Mouse (Mus musculus) left cerebral cortex, postnatal 25 days (tissue): ENCODE measurements around the gene Dop1b. TPM values are rescaled to one million over a fixed set of nuclear protein-coding genes. Genes with fewer than 3 reads are reported as not detected.
"Not testable (repeated sequence)": the region's sequence is repeated elsewhere in the genome, so short reads cannot be mapped to it uniquely, and the experiment has no call there.

Experiments used
- DNase-seq, 2 experiments: peaks; one replicate each; pipeline ENCODE4 v3.0.0; 2022; ENCODE audit warnings: low spot score in 2 of 2, mixed read lengths in 1 of 2
- intact Hi-C: fragments of 180-260 bp; cut with DNase I; formaldehyde crosslinking; loops from one replicate; pipeline ENCODE4 v1.15.1; 2025
- total RNA-seq, 2 experiments: library from RNA; stranded (reverse); gene quantifications; 2 replicates each; pipeline ENCODE4 v1.2.3; 2021

Gene Dop1b
- total RNA-seq, 2 experiments from 2014 or later = 82.1 to 87.0 TPM

DNA sequence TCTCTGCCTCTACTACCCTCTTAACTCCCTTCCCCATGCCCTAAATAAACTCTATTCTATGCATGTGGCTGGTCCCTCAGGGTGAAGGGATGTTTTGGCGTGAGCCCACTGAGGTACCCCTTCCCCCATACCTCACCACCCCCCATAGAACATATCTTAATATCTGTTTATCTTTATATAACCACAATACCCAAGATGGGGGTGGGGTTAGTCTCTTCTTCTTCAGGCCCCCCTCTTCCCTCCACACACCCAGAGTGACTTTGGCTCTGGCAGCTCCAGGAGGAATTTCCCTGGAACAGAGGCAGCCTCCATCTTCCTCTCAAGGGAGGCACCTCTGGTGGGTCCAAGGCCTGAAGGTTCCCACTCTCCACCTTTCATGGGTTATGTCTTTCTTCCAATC lies 108.3 kb downstream of the Dop1b start:
- DNase-seq = no peak
- intact Hi-C loops = no loop called here

GRCm38 (mm10) chr16:93821706-93822105 lies 110.0 kb downstream of the Dop1b start:
- DNase-seq = no peak
- intact Hi-C loops = no loop called here

GRCm38 (mm10) chr16:93822433-93823225 lies 110.9 kb downstream of the Dop1b start:
- DNase-seq, intact Hi-C loops: not testable (repeated sequence)

GRCm38 (mm10) chr16:93824799-93825198 lies 113.1 kb downstream of the Dop1b start:
- DNase-seq = no peak
- intact Hi-C loops = no loop called here

- no peak for DNase-seq
- intact Hi-C loops = no loop called here
Measured at GRCm38 (mm10) chr16:93825463-93825862, 113.8 kb downstream of the Dop1b start.

GRCm38 (mm10) chr16:93826054-93826453 lies 114.3 kb downstream of the Dop1b start:
- no peak for DNase-seq
- intact Hi-C loops = no loop called here

DNA sequence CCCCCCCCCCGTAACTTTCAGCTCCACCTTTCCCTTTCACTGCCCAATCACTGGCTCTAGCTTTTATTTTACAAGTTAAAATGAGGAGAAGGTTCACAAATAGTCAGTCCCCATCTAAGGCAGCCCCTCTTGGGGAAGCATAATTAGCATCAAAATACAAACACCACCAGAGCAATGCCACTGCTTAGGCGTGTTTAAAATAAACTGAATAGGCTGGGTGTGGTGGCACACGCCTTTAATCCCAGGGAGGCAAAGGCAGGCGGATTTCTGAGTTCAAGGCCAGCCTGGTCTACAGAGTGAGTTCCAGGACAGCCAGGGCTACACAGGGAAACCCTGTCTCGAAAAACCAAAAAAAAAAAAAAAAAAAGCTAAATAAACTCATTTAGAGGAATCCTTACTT lies 114.8 kb downstream of the Dop1b start:
- intact Hi-C loops, DNase-seq: not testable (repeated sequence)

DNA sequence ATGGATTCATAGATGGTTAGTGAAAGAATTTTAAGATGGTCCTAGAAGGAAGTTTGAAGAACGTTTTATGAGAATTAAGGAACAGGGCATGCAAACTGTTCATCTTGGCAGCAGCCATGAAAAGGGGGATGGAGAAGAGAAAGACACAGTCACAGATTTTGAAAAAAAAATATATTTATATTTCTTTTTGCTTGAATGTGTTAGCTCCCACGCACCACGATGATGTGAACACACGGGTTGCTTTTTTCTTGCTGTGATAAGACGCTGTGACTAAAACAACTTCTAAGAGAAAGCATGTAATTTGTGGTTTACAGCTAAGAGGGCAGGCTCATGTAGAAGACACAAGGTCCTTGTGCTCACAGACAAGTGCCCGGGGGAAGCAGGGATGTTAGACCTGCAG lies 115.2 kb downstream of the Dop1b start:
- peak in 1 of 2 experiments; percentile 60 for DNase-seq
- intact Hi-C loops = no loop called here

DNA sequence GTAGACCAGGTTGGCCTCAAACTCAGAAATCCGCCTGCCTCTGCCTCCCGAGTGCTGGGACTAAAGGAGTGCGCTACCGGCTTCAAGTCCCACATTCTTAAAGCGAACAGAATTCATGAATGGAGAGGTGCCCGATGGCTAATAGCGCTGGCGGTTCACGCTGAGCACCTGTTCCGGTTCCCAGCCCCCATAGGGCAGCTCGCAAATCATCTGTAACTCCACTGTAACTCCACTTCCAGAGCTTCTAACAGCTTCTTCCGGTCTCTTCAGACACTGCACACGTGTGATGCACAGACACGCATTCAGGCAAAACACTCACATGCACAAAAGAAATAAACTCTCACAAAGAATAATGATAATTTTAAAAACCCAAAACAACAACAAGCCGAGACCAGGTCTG lies 117.8 kb downstream of the Dop1b start:
- DNase-seq = no peak
- intact Hi-C loops = no loop called here

- DNase-seq = no peak
- intact Hi-C loops = no loop called here
Measured at GRCm38 (mm10) chr16:93830071-93830470, 118.4 kb downstream of the Dop1b start.

DNA sequence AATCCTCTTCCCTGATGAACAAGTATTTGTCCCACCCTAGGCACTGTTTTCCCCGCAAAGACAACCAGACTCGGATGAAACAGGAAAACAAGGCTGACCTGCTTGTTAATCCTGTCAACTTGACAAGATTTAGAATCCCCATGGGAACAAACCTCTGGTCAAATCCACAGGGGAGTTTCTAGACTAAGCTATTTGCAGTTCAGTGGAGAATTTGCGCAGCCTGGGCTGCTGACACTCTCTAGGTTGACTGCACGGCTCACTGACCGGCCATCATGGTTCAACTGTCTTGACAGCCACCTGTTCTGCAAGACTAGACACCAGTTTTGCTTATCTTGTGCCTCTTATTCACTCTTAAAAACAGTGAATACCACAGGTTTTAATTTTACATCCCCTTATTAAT lies 119.2 kb downstream of the Dop1b start:
- intact Hi-C loops = no loop called here
- DNase-seq = no peak

DNA sequence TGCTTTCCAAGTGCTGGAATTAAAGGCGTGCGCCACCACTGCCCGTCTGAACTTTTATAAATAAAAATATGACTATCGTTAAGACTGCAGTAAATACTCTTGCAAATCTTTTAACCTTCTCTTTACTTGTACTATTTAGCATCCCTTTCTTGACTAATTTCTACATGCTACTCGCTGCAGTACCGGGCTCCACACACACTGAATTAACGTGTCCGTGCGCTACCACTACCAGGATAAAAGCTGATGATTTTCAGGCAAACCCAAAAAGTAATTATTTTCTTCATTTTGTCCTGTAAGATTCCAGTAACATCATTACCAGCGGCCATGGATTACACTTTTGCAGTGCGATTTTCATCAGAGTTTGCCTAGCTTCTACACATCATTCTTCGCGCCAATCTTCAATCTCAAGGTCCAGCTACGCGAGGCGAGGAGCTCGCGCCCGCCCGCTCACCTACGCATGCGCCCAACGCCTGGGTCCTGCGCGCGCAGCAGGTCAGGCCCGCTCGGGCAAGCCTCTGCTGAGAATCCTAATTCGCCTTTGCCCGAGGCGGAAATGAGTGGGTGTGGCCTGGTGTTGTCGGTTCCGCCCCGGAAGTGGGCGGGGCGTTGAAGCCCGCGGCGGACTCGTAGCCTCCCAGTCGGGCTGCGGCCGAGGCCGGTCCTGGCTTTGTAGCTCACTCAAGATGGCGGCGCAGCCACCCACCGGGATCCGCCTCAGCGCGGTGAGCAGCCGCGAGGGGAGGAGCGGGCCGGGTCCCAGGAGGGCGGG lies 120.1 kb downstream of the Dop1b start, which contains the start of gene Morc3:
Morc3 (plus strand) TSS at position 495 of the 769 bp plus-strand sequence.
- DNase-seq = peak; percentile 100
- intact Hi-C loops = no loop called here

DNA sequence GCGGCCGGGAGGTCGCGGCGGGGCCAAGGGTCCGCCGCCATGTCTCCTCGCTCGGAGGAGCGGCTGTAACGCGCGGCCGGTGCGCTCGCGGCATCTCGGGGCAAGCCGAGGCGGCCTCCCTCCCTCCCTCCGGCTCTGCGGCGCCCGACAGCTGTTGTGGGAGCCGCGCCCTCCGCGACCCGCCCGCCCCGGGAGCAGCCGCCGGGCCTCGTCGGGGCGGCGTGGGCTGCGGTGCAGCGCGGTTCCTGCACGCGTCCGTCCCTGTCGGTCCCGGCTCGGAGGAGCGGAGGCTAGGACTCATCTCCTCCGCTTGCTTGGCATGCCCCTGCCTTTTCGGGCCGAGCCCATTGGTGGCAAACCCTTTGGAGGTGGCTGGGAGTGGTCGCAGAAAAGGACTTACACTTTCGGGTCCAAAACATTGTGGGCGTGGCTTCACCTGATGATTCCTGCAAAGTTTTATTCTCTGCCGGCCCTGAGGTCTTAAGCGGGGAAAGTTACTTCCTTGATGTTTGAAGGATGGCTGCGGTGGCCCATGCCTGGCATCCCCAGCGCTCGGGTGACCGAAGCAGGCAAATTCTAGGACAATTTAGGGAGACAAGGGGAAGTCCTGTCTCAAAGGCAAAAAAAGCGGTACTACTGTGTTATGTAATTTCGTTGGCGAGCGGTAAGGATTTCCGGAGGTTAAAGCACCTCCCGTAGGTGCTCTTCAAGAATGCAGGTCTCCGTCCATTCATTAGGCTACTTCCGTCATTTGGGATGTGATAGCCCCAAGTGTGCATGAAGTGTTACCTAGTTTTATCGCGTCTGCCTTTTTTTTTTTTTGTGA lies 121.0 kb downstream of the Dop1b start:
- intact Hi-C loops = no loop called here

DNA sequence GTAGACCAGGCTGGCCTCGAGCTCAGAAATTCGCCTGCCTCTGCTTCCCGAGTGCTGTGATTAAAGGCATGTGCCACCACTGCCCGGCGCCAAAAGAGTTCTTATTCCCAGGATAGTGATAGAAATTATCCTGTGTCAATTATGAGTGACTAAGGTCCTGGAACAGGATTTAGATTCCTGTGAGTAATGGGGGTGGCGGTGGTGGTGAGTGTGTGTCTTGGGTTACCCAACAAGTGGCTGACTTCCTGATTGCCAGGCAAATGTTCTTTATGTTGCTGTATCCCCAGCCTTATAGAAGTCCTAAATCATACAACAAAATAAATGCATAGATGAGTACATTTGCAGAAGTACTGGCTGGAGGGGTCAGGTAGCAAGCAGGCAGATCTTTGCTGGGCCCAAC lies 121.8 kb downstream of the Dop1b start:
- intact Hi-C loops = no loop called here
- no peak for DNase-seq

More for the DNA sequence above, 121.0 kb downstream of the Dop1b start:
- peak; percentile 33 to 50 for DNase-seq

DNA sequence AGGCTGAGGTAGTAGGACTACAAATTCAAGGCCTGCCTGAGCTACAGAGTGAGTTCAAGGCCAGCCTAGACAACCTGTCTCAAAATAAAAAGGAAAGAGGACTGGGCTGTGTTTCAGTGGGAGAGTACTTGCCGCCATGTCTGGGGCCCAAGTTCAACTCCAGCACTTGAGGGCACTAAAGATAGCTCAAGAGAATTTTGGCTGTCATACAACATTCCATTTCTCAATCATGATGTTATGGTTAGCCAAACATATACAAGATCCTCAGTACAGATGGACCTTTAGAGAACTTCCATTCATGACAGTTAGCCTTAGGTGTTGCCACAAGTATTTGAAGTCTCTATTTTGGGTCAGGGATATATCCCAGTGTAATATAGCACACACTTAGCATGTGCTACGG lies 122.4 kb downstream of the Dop1b start:
- intact Hi-C loops = no loop called here
- DNase-seq = no peak

GRCm38 (mm10) chr16:93839049-93839448 lies 127.3 kb downstream of the Dop1b start:
- intact Hi-C loops = no loop called here
- DNase-seq = no peak

- intact Hi-C loops = no loop called here
- DNase-seq = no peak
Measured at GRCm38 (mm10) chr16:93850527-93850926, 138.8 kb downstream of the Dop1b start.

DNA sequence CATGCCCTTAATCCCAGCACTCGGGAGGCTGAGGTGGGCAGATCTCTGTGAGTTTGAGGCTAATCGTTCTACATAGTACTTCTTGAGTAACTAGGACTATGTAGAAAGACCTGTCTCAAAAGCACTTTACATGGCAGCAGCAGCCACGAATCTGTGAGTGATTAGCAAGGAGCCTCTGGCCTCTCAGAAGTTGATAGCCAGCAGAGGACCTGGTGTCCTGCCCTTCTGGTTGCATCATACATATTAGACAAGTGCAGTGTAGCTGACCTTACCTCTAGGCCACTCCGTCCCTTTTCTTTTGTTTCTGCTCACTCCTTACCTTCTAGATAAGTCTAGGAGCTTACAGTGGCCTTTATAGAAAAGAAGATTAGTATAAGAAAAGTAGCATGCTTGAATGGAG lies 148.3 kb downstream of the Dop1b start:
- intact Hi-C loops = no loop called here
- DNase-seq = no peak
